Mouse (Mus musculus) forebrain, embryonic 13.5 days (tissue): ENCODE measurements at regions not wholly inside any gene's neighbourhood (a gene's known extent, or its start where the extent isn't known, plus 50 kb on each side); places are given as distances from the start of the nearest gene placed in this dataset.
A peak's percentile ranks its signal among the peaks of the same experiment; 100 is the strongest.

Experiments used
- ATAC-seq: fragments of 200-750 bp; cut with Nextera tagmentation; 2 replicates; pipeline ENCODE4 v1.8.0; 2017
- H3K27ac ChIP-seq: fragments of 300-500 bp; sonication (generic); 2 replicates; pipeline ENCODE4 v1.5.1; 2015; ENCODE audit warnings: inconsistent platforms, mild to moderate bottlenecking, moderate library complexity
- H3K27me3 ChIP-seq: fragments of 300-500 bp; sonication (generic); 2 replicates; pipeline ENCODE4 v1.6.1; 2015; ENCODE audit warnings: mild to moderate bottlenecking, inconsistent platforms
- H3K36me3 ChIP-seq: fragments of 300-500 bp; sonication (generic); 2 replicates; pipeline ENCODE4 v1.6.1; 2015; ENCODE audit warnings: mild to moderate bottlenecking, inconsistent platforms; ENCODE audit not compliant: poor library complexity, severe bottlenecking
- H3K4me1 ChIP-seq: fragments of 300-500 bp; sonication (generic); 2 replicates; pipeline ENCODE4 v1.6.1; 2015; ENCODE audit warnings: inconsistent platforms
- H3K4me2 ChIP-seq: fragments of 300-500 bp; sonication (generic); 2 replicates; pipeline ENCODE4 v1.6.1; 2015; ENCODE audit warnings: inconsistent platforms, mild to moderate bottlenecking, moderate library complexity
- H3K4me3 ChIP-seq: fragments of 300-500 bp; sonication (generic); 2 replicates; pipeline ENCODE4 v1.5.1; 2015; ENCODE audit warnings: mild to moderate bottlenecking, inconsistent platforms
- H3K9ac ChIP-seq: fragments of 300-500 bp; sonication (generic); 2 replicates; pipeline ENCODE4 v1.6.1; 2015; ENCODE audit warnings: mild to moderate bottlenecking, inconsistent platforms
- H3K9me3 ChIP-seq: fragments of 300-500 bp; sonication (generic); replicated peaks from 2 replicates; pipeline ENCODE4 v1.6.1; 2016; ENCODE audit warnings: inconsistent platforms
- WGBS: fragments of 180-500 bp; shearing (Covaris S2); methylation state at CpG from one replicate; pipeline ENCODE4 v1.1.7; 2015; 5-methylcytosine and 5-hydroxymethylcytosine counted together
- microRNA counts: library from miRNA; unstranded; fragments of <30 nt; microRNA quantifications from one replicate; lab custom pipeline; 2016
- microRNA-seq: library from miRNA; unstranded; fragments of <30 nt; microRNA quantifications from one replicate; pipeline ENCODE4, GENCODE M21; 2016

GRCm38 (mm10) chr13:84064291-84064940, 157.7 kb upstream of the Tmem161b start:
- Histone ChIP-seq H3K36me3 (no peaks in the 10 kb centered on the region), H3K9ac (peak overlapping the region; percentile 73), H3K4me2 (peak overlapping the region; percentile 52), H3K27me3 (no peaks in the 10 kb centered on the region), H3K4me3 (peak overlapping the region; percentile 32), H3K9me3 (no peaks in the 10 kb centered on the region), H3K27ac (peak overlapping the region; percentile 99), H3K4me1 (peaks cover 74% of the 10 kb centered on the region)
- 13% methylated on average over 5 of the region's 5 CpGs for WGBS
- ATAC-seq = no peak

GRCm38 (mm10) chr13:84065256-84065898, 156.7 kb upstream of the Tmem161b start:
- peak overlapping the region; percentile 9; the same call in 1 of the 2 replicates for H3K4me3 ChIP-seq
- H3K4me2 ChIP-seq = peak overlapping the region; percentile 47
- peak overlapping the region; percentile 57 for H3K9ac ChIP-seq
- H3K4me1 ChIP-seq = peaks cover 64% of the 10 kb centered on the region
- peak; percentile 68 for ATAC-seq
- H3K27me3 ChIP-seq = no peaks in the 10 kb centered on the region
- 10% methylated on average over 8 of the region's 8 CpGs for WGBS
- no peaks in the 10 kb centered on the region for H3K9me3 ChIP-seq
- no peaks in the 10 kb centered on the region for H3K36me3 ChIP-seq
- peak overlapping the region; percentile 99 for H3K27ac ChIP-seq

- peak; percentile 25 for ATAC-seq
- H3K4me3 ChIP-seq = no peak overlapping the region
- H3K4me1 ChIP-seq = peaks cover 55% of the 10 kb centered on the region
- no peaks in the 10 kb centered on the region for H3K27me3 ChIP-seq
- H3K9me3 ChIP-seq = no peaks in the 10 kb centered on the region
- H3K4me2 ChIP-seq = peak overlapping the region; percentile 45
- peak overlapping the region; percentile 99 for H3K27ac ChIP-seq
- peak overlapping the region; percentile 31 for H3K9ac ChIP-seq
- H3K36me3 ChIP-seq = no peaks in the 10 kb centered on the region
- WGBS = 10% methylated on average over 15 of the region's 15 CpGs
These were observed 155.7 kb upstream of the Tmem161b start for GRCm38 (mm10) chr13:84066211-84066959.

GRCm38 (mm10) chr13:84066960-84067665, 155.0 kb upstream of the Tmem161b start:
- H3K4me3 ChIP-seq = no peak overlapping the region
- no peaks in the 10 kb centered on the region for H3K27me3 ChIP-seq
- ATAC-seq = peak; percentile 26; the same call in 1 of the 2 replicates
- H3K4me2 ChIP-seq = peak overlapping the region; percentile 45
- H3K36me3 ChIP-seq = no peaks in the 10 kb centered on the region
- peak overlapping the region; percentile 99 for H3K27ac ChIP-seq
- peaks cover 48% of the 10 kb centered on the region for H3K4me1 ChIP-seq
- WGBS = 23% methylated on average over 4 of the region's 4 CpGs
- no peaks in the 10 kb centered on the region for H3K9me3 ChIP-seq
- peak overlapping the region; percentile 31 for H3K9ac ChIP-seq

GRCm38 (mm10) chr13:84068365-84068764, 153.7 kb upstream of the Tmem161b start:
- no peak for ATAC-seq

More at GRCm38 (mm10) chr13:84068365-84068764, 153.7 kb upstream of the Tmem161b start:
- no peak overlapping the region for H3K4me3 ChIP-seq
- no peak overlapping the region for H3K4me2 ChIP-seq
- peaks cover 38% of the 10 kb centered on the region for H3K4me1 ChIP-seq
- no peaks in the 10 kb centered on the region for H3K36me3 ChIP-seq
- 93% methylated on average over 1 of the region's 1 CpGs for WGBS
- H3K9ac ChIP-seq = no peak overlapping the region
- H3K27me3 ChIP-seq = no peaks in the 10 kb centered on the region
- no peak overlapping the region for H3K27ac ChIP-seq
- no peaks in the 10 kb centered on the region for H3K9me3 ChIP-seq

MicroRNA genes in the stretch of these regions (microRNA counts, 519-probe panel; counts per million panel counts)
- microRNA mmu-miR-9 (lab: Ali Mortazavi, UCI) = 8,121 counts per million, percentile 100 among the panel's probes with 10 or more counts

Small RNAs in the stretch of these regions (microRNA-seq; reads per million reads assigned to microRNA genes)
- 4.8 reads per million, percentile 14 among the genes with 10 or more reads in this experiment for gene Mir9-2
